Mouse (Mus musculus): ENCODE measurements around the gene Zfp13. TPM values are rescaled to one million over a fixed set of nuclear protein-coding genes. Genes with fewer than 3 reads are reported as not detected.
A peak's percentile ranks its signal among the peaks of the same experiment; 100 is the strongest.

The Zfp13 gene
- polyA plus RNA-seq, 1 experiment, result 27.7 TPM

GRCm38 (mm10) chr17:23554321-23554720 lies 45.0 kb downstream of the Zfp13 start:
- Histone ChIP-seq H3K9me3 (replicated peaks; ENCODE audit: control insufficient read depth, insufficient read depth, low read length, poor library complexity, severe bottlenecking) (no peaks in the 10 kb centered on the region), H3K36me3 (ENCODE audit: control insufficient read depth, insufficient read depth, low read length, poor library complexity, severe bottlenecking) (0 out of 2 replicates have a peak, but pooled peaks cover 2% of the 10 kb centered on the region), H3K27ac (ENCODE audit: insufficient read depth, low read length) (no peak overlapping the region), H3K4me3 (ENCODE audit: low read depth, low read length) (no peak overlapping the region), H3K4me1 (ENCODE audit: control insufficient read depth, insufficient read depth, low read length) (peaks cover 2% of the 10 kb centered on the region), H3K27me3 (ENCODE audit: control insufficient read depth, insufficient read depth, low read length, poor library complexity, severe bottlenecking) (no peaks in the 10 kb centered on the region), H3K9ac (ENCODE audit: low read depth, poor library complexity, severe bottlenecking) (no peak overlapping the region)
- TF ChIP-seq POLR2A (IDR thresholded peaks at IDR 0.05; ENCODE audit: insufficient read depth, low read length) (no peak), CTCF (IDR thresholded peaks at IDR 0.05; ENCODE audit: low read depth, low read length) (no peak), EP300 (IDR thresholded peaks at IDR 0.05; ENCODE audit: insufficient read depth, low read depth, low read length) (no peak)

- no peaks in the 10 kb centered on the region for H3K27me3 ChIP-seq (ENCODE audit: control insufficient read depth, insufficient read depth, low read length, poor library complexity, severe bottlenecking)
- 0 out of 2 replicates have a peak, but pooled peaks cover 2% of the 10 kb centered on the region for H3K36me3 ChIP-seq (ENCODE audit: control insufficient read depth, insufficient read depth, low read length, poor library complexity, severe bottlenecking)
- H3K9ac ChIP-seq (ENCODE audit: low read depth, poor library complexity, severe bottlenecking), result no peak overlapping the region
- H3K4me3 ChIP-seq (ENCODE audit: low read depth, low read length), result no peak overlapping the region
- no peak overlapping the region for H3K27ac ChIP-seq (ENCODE audit: insufficient read depth, low read length)
- H3K4me1 ChIP-seq (ENCODE audit: control insufficient read depth, insufficient read depth, low read length), result peaks cover under 1% of the 10 kb centered on the region
- no peaks in the 10 kb centered on the region for H3K9me3 ChIP-seq (replicated peaks; ENCODE audit: control insufficient read depth, insufficient read depth, low read length, poor library complexity, severe bottlenecking)
- TF ChIP-seq EP300 (IDR thresholded peaks at IDR 0.05; ENCODE audit: insufficient read depth, low read depth, low read length), result no peak
- TF ChIP-seq CTCF (IDR thresholded peaks at IDR 0.05; ENCODE audit: low read depth, low read length), result no peak
- TF ChIP-seq POLR2A (IDR thresholded peaks at IDR 0.05; ENCODE audit: insufficient read depth, low read length), result no peak
These were observed 45.6 kb downstream of the Zfp13 start for GRCm38 (mm10) chr17:23553634-23554120.

GRCm38 (mm10) chr17:23552896-23553633 lies 46.2 kb downstream of the Zfp13 start:
- Histone ChIP-seq H3K4me3 (ENCODE audit: low read depth, low read length) (no peak overlapping the region), H3K36me3 (ENCODE audit: control insufficient read depth, insufficient read depth, low read length, poor library complexity, severe bottlenecking) (0 out of 2 replicates have a peak, but pooled peaks cover 2% of the 10 kb centered on the region), H3K9me3 (replicated peaks; ENCODE audit: control insufficient read depth, insufficient read depth, low read length, poor library complexity, severe bottlenecking) (no peaks in the 10 kb centered on the region), H3K27ac (ENCODE audit: insufficient read depth, low read length) (no peak overlapping the region), H3K27me3 (ENCODE audit: control insufficient read depth, insufficient read depth, low read length, poor library complexity, severe bottlenecking) (no peaks in the 10 kb centered on the region), H3K9ac (ENCODE audit: low read depth, poor library complexity, severe bottlenecking) (no peak overlapping the region), H3K4me1 (ENCODE audit: control insufficient read depth, insufficient read depth, low read length) (no peaks in the 10 kb centered on the region)
- TF ChIP-seq EP300 (IDR thresholded peaks at IDR 0.05; ENCODE audit: insufficient read depth, low read depth, low read length), result no peak

- Histone ChIP-seq H3K27me3 (ENCODE audit: control insufficient read depth, insufficient read depth, low read length, poor library complexity, severe bottlenecking) (no peaks in the 10 kb centered on the region), H3K9ac (ENCODE audit: low read depth, poor library complexity, severe bottlenecking) (no peak overlapping the region), H3K4me3 (ENCODE audit: low read depth, low read length) (no peak overlapping the region), H3K27ac (ENCODE audit: insufficient read depth, low read length) (no peak overlapping the region), H3K36me3 (ENCODE audit: control insufficient read depth, insufficient read depth, low read length, poor library complexity, severe bottlenecking) (0 out of 2 replicates have a peak, but pooled peaks cover 2% of the 10 kb centered on the region), H3K4me1 (ENCODE audit: control insufficient read depth, insufficient read depth, low read length) (no peaks in the 10 kb centered on the region), H3K9me3 (replicated peaks; ENCODE audit: control insufficient read depth, insufficient read depth, low read length, poor library complexity, severe bottlenecking) (no peaks in the 10 kb centered on the region)
- no peak for TF ChIP-seq CTCF (IDR thresholded peaks at IDR 0.05; ENCODE audit: low read depth, low read length)
- no peak for TF ChIP-seq POLR2A (IDR thresholded peaks at IDR 0.05; ENCODE audit: insufficient read depth, low read length)
- no peak for TF ChIP-seq EP300 (IDR thresholded peaks at IDR 0.05; ENCODE audit: insufficient read depth, low read depth, low read length)
These were observed 47.3 kb downstream of the Zfp13 start for GRCm38 (mm10) chr17:23551963-23552362.

- H3K9ac ChIP-seq (ENCODE audit: low read depth, poor library complexity, severe bottlenecking), result no peak overlapping the region
- no peaks in the 10 kb centered on the region for H3K27me3 ChIP-seq (ENCODE audit: control insufficient read depth, insufficient read depth, low read length, poor library complexity, severe bottlenecking)
- H3K9me3 ChIP-seq (replicated peaks; ENCODE audit: control insufficient read depth, insufficient read depth, low read length, poor library complexity, severe bottlenecking), result no peaks in the 10 kb centered on the region
- TF ChIP-seq CTCF (IDR thresholded peaks at IDR 0.05; ENCODE audit: low read depth, low read length) (no peak), EP300 (IDR thresholded peaks at IDR 0.05; ENCODE audit: insufficient read depth, low read depth, low read length) (no peak), POLR2A (IDR thresholded peaks at IDR 0.05; ENCODE audit: insufficient read depth, low read length) (no peak)
- no peak overlapping the region for H3K27ac ChIP-seq (ENCODE audit: insufficient read depth, low read length)
- H3K36me3 ChIP-seq (ENCODE audit: control insufficient read depth, insufficient read depth, low read length, poor library complexity, severe bottlenecking), result no peaks in the 10 kb centered on the region
- H3K4me3 ChIP-seq (ENCODE audit: low read depth, low read length), result peak overlapping the region; percentile 80
- no peaks in the 10 kb centered on the region for H3K4me1 ChIP-seq (ENCODE audit: control insufficient read depth, insufficient read depth, low read length)
These were observed 47.9 kb downstream of the Zfp13 start for GRCm38 (mm10) chr17:23551416-23551815.

- Histone ChIP-seq H3K36me3 (ENCODE audit: control insufficient read depth, insufficient read depth, low read length, poor library complexity, severe bottlenecking) (no peaks in the 10 kb centered on the region), H3K9ac (ENCODE audit: low read depth, poor library complexity, severe bottlenecking) (peak overlapping the region; percentile 49), H3K9me3 (replicated peaks; ENCODE audit: control insufficient read depth, insufficient read depth, low read length, poor library complexity, severe bottlenecking) (no peaks in the 10 kb centered on the region), H3K4me1 (ENCODE audit: control insufficient read depth, insufficient read depth, low read length) (no peaks in the 10 kb centered on the region), H3K27ac (ENCODE audit: insufficient read depth, low read length) (peak overlapping the region; percentile 55), H3K4me3 (ENCODE audit: low read depth, low read length) (peak overlapping the region; percentile 80), H3K27me3 (ENCODE audit: control insufficient read depth, insufficient read depth, low read length, poor library complexity, severe bottlenecking) (no peaks in the 10 kb centered on the region)
- TF ChIP-seq CTCF (IDR thresholded peaks at IDR 0.05; ENCODE audit: low read depth, low read length) (no peak), POLR2A (IDR thresholded peaks at IDR 0.05; ENCODE audit: insufficient read depth, low read length) (no peak), EP300 (IDR thresholded peaks at IDR 0.05; ENCODE audit: insufficient read depth, low read depth, low read length) (no peak)
These were observed 48.4 kb downstream of the Zfp13 start for GRCm38 (mm10) chr17:23550856-23551255.
